Mouse (Mus musculus) frontal cortex, postnatal 36 days (tissue): Measurements from ENCODE around the gene Nab2.
"Not testable (repeated sequence)": the region's sequence is repeated elsewhere in the genome, so short reads cannot be mapped to it uniquely, and the experiment has no call there.

ENCODE experiments used
- DNase-seq, 2 experiments: peaks; one replicate each; pipeline ENCODE4 v3.0.0; 2022; ENCODE audit warnings: low spot score in 2 of 2

Nab2 gene

DNA sequence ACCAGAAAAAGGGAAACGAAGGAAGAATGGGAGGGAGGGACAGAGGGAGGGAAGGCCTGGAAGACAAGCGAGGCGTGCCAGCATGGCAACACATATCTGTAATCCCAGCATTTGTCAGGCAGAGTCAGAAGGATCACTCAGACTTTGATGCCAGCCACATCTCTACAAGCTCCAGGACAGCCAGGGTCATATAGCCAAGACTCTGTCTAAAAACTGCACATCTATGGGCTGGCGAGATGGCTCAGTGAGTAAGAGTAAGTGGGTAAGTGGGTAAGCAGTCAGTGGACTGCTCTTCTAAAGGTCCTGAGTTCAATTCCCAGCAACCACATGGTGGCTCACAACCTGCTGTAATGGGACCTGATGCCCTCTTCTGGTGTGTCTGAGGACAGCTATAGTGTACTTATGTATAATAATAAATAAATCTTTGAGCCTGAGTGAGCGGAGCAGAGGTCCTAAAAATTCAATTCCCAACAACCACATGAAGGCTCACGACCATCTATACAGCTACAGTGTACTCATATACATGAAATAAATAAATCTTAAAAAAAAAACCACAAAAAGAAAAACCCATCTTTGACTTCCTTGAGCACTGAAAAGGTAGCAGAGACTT is 5.8 kb upstream of the Nab2 start:
- DNase-seq = no peak

- no peak for DNase-seq
Measured at GRCm38 (mm10) chr10:127671276-127671675, 2.9 kb upstream of the Nab2 start.

- no peak for DNase-seq
Measured at GRCm38 (mm10) chr10:127670185-127670584, 1.8 kb upstream of the Nab2 start.

GRCm38 (mm10) chr10:127669170-127669569 is 802 bp upstream of the Nab2 start:
- DNase-seq = peak; percentile 50 to 72

DNA sequence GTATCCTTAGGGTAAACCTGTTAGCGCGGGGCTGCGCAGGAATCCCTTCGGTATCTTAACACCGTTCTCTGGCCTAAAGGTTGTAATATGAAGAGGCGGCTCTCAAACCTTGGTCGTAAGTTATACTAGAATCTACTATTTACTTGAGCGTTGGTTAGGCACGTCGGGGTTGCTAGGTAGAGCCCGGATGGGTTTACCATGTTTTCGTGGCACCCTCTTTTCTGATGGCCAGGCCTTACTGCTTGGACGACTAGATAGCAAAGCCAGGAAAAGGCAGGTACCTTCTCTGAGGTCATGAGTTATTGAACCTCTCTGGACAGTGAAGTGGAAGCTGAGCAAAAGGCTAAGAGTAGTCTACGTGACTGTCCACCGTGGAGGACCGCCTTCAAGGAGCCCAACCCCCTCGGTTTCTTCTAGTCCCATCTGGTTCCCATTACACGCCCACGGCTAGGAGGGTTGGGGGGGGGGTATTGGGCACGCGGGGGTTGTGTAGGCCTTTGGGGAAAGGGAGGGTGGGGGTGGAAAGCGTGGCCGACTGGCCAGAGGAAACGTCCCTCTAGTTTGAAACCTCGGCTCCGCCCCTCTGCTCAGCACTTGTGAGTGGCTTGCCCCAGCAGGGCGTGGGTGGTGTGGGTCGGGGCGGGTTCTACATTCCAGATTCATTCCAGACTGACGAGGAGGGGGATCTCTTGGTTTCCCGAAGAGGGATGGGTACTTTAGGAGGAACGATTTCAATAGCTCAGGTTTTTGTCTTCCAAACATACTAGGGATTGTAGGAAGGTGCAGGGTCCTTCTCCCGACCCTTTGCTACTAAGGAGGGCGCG is 887 bp downstream of the Nab2 start:
- peak; percentile 68 for DNase-seq

DNA sequence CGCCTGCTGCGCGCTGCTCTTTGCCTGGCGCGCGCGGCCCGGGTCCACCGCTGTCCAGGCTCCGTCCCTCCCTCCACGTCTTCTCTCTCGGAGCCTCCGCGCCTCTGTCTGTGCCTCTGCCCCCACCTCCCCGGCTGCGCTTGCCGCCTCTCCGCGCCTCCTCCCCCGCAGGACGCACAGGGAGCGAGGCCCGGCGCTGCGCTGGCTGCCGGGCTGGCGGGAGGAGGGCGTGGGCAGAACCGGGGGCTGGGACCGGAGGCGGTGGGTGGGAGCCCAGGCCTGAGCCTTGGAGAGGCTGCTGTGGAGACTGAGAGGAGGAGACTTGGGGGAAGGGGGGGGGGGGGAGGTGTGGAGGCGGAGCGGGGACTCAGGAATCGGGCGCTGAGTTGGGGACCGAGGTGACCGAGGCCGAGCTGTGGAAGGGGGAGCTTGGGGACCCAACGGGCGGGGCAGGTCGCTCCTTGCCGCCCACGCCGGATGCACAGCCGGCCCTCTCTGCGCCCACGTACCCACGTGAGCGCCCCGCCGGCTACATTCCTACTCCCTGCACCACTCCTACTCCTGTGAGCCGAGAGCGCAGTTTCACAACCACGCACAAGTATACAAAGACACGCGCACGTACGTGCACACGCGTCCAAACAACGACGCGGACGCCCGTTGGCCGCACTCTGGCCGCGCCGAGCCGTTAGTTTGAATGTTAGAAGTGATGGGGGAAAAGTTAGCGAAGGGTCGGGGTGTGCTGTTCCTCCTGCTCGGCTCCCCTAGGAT is 1.7 kb downstream of the Nab2 start, which contains the start of gene Nemp1:
Gene Nemp1, plus strand, starts transcription at position 401 of the 768 bp plus-strand sequence.
- peak; percentile 73 for DNase-seq

DNA sequence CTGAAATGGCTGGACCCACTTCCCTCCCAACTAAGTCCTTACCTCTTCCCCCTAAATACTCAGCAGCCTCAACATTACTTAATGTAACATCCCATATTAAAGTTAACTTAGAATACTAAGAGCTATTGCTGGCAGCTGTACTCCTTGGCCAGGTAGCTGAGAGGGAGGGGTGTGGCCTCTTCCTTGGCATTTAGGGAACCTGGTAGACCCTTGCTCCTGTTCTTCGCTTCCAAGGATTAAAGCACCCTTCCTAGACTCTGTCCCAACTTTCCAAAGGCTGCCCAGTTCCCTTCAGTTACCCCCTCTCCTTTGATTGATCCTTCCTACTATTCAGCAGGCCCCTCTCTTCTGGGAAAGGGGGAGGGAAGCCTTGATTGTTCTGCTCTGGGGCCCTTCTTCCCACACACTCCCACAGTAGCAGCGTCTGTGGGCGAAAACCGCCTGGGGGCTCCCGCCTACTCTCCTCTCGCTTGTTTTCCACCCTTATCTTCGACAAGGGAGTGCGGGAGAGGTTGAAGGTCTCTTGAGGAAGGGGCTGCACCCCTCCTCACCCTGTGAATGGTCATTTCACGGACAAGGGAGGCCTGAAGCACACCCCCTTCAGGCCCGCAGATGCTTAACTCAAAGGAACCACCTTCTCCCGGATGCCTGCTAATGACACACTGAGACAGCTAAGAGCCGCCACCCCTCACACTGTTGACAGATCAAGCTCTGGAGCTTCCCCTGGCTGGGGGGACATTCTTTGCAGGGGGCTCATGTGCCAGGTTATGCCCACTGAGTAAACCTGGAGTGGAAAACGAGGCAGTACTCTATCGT is 2.8 kb downstream of the Nab2 start:
- peak in 1 of 2 experiments; percentile 33 for DNase-seq

GRCm38 (mm10) chr10:127664891-127665290 is 3.5 kb downstream of the Nab2 start:
- DNase-seq = peak in 1 of 2 experiments; percentile 15

- peak in 1 of 2 experiments; percentile 22 for DNase-seq
Measured at GRCm38 (mm10) chr10:127664166-127664565, 4.2 kb downstream of the Nab2 start.

GRCm38 (mm10) chr10:127663590-127663989 is 4.8 kb downstream of the Nab2 start:
- no peak for DNase-seq

DNA sequence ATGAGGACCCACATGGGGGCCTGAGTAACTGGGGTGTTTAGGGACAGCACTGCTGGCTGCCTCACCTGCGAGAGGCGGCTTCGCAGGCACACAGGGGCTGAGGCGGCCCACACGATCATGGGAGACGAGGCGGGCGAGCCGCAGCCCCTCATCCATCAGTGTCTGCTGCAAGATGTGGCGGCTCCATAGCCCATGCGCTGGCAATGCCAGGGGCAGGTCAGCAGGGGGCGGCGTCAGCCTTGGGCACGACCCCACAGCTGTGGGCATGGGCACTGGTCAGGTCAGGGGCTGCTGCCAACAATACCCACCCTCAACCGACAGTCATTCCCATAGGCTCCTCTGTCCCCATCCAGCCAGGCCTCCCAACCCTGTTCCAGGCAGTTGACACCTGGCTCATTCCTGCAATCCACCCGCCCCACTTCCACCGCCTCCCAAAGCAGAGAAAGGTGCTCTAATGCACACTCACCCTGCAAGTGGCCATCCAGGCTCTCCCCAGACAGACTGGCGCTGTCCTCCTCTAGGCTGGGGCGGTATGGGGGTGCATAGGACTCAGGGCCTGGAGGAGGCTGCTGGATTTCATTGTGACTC is 5.6 kb downstream of the Nab2 start:
- peak in 1 of 2 experiments; percentile 45 for DNase-seq

DNA sequence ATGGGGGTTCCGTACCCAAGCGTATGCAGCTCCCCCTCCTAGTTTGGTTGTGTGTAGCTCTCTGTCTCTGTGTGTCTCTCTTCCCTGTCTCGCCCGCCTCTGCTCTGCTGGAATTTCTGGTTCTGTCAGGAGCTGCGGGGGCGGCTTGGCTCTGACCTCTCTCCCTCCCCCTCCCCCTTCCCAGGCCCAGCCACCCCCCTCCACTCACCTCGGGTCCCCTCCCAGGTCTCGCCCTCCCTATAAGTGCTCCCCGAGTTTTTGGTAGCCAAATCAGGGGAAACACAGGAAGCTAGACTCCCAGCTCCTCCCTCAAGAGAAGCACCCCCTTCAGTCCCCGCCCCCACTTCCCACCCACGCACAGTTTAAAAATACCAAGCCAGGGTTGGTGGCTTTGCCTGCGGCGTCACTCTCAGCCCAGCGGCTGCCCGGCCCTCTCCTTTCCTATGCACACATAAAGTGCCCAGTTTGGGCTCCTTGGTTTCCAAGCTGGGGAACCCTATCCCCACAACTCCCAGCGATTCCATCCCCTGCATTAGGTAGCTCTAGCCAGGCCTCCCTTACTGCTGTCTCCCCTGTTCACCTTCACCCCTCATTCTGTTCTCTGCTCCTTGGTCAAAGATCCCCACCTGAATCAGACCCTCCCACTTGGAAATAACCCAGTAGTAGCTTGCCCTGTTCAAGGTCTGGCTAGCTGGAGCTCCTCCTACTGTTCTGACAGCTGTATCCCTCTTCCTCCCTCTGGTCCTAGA is 6.3 kb downstream of the Nab2 start:
- DNase-seq = peak; percentile 54 to 66

GRCm38 (mm10) chr10:127661291-127661914 is 7.0 kb downstream of the Nab2 start:
- DNase-seq = peak in 1 of 2 experiments; percentile 19

DNA sequence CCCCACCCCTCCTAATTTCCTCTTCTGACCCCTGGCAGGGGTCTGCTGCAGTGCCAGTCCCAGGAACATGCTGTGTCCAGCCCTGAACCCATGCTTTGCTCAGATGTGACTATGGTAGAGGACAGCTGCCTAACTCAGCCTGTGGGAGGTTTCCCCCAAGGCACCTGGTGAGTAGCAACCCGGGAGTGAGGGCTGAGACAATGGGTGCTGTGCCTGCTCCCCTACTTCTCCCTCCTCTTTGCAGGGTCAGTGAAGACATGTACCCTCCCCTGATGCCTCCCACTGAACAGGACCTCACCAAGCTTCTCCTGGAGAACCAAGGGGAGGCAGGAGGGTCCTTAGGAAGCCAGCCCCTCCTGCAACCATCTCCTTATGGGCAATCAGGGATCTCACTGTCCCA is 8.8 kb downstream of the Nab2 start:
- no peak for DNase-seq

DNA sequence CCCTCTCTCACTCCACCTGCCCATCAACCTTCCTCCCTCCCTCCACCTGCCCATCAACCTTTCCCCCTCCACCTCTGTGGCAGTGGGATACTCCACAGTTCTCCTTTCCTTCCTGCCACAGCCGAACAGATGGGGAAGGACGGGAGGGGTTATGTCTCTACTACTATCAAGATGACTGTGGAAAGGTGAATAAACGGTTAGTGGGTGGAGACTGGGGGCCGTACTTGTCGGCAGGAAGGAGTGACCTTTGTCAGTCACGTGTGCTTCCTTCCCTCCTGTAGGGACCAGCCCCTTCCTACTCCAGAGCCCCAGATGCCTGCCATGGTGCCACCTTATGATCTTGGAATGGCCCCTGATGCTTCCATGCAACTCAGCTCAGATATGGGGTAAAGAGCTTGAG is 10.3 kb downstream of the Nab2 start:
- DNase-seq = no peak

DNA sequence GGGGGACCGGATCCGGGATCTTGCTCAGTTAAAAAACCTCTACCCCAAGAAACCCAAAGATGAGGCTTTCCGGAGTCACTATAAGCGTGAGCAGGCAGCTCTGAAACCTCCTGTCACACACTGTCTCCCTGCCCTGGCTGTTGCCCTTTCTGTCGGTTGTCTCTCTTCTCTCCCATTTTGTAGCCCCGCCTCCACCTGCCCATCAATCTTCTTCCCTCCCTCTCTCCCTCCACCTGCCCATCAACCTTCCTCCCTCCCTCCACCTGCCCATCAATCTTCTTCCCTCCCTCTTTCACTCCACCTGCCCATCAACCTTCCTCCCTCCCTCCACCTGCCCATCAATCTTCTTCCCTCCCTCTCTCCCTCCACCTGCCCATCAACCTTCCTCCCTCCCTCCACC is 10.8 kb downstream of the Nab2 start:
- not testable (repeated sequence) for DNase-seq

GRCm38 (mm10) chr10:127654970-127655579 is 13.3 kb downstream of the Nab2 start:
- no peak for DNase-seq

- no peak for DNase-seq
Measured at GRCm38 (mm10) chr10:127652906-127653638, 15.3 kb downstream of the Nab2 start.

DNA sequence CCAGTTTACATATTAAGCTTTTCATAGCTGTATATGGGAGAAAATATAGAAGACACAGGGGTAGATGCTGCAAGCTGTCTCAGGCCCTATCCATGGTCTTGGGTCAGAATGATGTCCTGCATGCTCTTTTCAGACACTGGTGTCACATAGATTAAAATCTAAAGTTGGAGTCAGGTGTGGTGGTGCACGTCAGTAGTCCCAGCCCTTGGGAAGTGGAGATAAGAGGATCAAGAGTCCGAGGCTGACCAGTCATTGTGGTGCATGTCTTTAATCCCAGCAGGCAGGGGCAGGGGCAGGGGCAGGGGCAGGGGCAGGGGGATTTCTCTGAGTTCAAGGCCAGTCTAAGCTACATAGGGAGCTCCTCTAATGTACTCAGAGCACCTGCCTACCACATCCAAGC is 22.6 kb downstream of the Nab2 start:
- DNase-seq = no peak
